Mouse (Mus musculus) olfactory bulb, adult 2 months (tissue): ENCODE data around the gene Mark4.

Source experiments
- CTCF ChIP-seq: fragments of 200-500 bp; IDR thresholded peaks from 2 replicates; pipeline ENCODE4 v1.5.1; 2012; ENCODE audit warnings: low read depth, mild to moderate bottlenecking, low read length, moderate library complexity; ENCODE audit not compliant: insufficient read depth
- POLR2A ChIP-seq: fragments of 200-500 bp; IDR thresholded peaks from 2 replicates; pipeline ENCODE4 v1.6.1; 2012; ENCODE audit warnings: mild to moderate bottlenecking, low read depth, low read length, moderate library complexity; ENCODE audit not compliant: insufficient read depth

GRCm38 (mm10) chr7:19486549-19486948, 27.9 kb upstream of the Mark4 start:
- TF ChIP-seq CTCF (no peak), POLR2A (no peak)
